In genomic region chr7:62851471-62851870, GRCm38 (mm10) we compare ENCODE assay signal across 46 mouse cellular contexts. TPM values are rescaled to one million over a fixed set of nuclear protein-coding genes. Genes with fewer than 3 reads are reported as not detected.
"Had no signal": no experiment of that assay in that cellular context is flagged by ENCODE, and none has a peak within 500 bp of the region (broad histone marks: within the 10 kb centered on the region; RNA-seq: fewer than 3 reads in every experiment).

No protein-coding gene starts in this region.

- H3K36me3 ChIP-seq: limb, embryonic 10.5 days; limb, embryonic 12.5 days; limb, embryonic 13.5 days; limb, embryonic 15.5 days; liver, embryonic 12.5 days; liver, embryonic 13.5 days; liver, embryonic 15.5 days; lung, embryonic 15.5 days; midbrain, embryonic 12.5 days; midbrain, embryonic 13.5 days; midbrain, embryonic 15.5 days; neural tube, embryonic 12.5 days; neural tube, embryonic 13.5 days had no signal

- DNase-seq: left cerebral cortex, postnatal 4 days; liver; liver, embryonic 13.5 days; liver, postnatal 0 days; lung, adult 18-20 months; lung, adult 2 months; lung, embryonic 14.5 days; lung, postnatal 10 days; lung, postnatal 14 days; lung, postnatal 36 days; lung, postnatal 4 days; midbrain, embryonic 14.5 days had no signal

- H3K4me3 ChIP-seq: limb, embryonic 10.5 days; limb, embryonic 12.5 days; limb, embryonic 13.5 days; limb, embryonic 15.5 days; liver, embryonic 12.5 days; liver, embryonic 13.5 days; liver, embryonic 15.5 days; lung, embryonic 15.5 days; megakaryocyte, embryonic 14.5 days; midbrain, embryonic 12.5 days; midbrain, embryonic 13.5 days; midbrain, embryonic 15.5 days; myocyte; neural tube, embryonic 12.5 days; neural tube, embryonic 13.5 days had no signal

- H3K4me1 ChIP-seq: limb, embryonic 10.5 days; limb, embryonic 12.5 days; limb, embryonic 13.5 days; limb, embryonic 15.5 days; liver, embryonic 12.5 days; liver, embryonic 13.5 days; liver, embryonic 15.5 days; lung, embryonic 15.5 days; megakaryocyte, embryonic 14.5 days; midbrain, embryonic 12.5 days; midbrain, embryonic 13.5 days; midbrain, embryonic 15.5 days; neural tube, embryonic 12.5 days; neural tube, embryonic 13.5 days had no signal

- H3K9ac ChIP-seq: limb, embryonic 12.5 days; limb, embryonic 13.5 days; limb, embryonic 15.5 days; liver, embryonic 12.5 days; liver, embryonic 13.5 days; liver, embryonic 14.5 days; liver, embryonic 15.5 days; liver, postnatal 0 days; lung, embryonic 14.5 days; lung, embryonic 15.5 days; midbrain, embryonic 12.5 days; midbrain, embryonic 13.5 days; midbrain, embryonic 15.5 days; neural tube, embryonic 12.5 days; neural tube, embryonic 13.5 days had no signal

- H3K27me3 ChIP-seq: limb, embryonic 12.5 days; limb, embryonic 13.5 days; limb, embryonic 15.5 days; liver, embryonic 12.5 days; liver, embryonic 13.5 days; liver, embryonic 15.5 days; lung, embryonic 15.5 days; megakaryocyte, embryonic 14.5 days; midbrain, embryonic 12.5 days; midbrain, embryonic 13.5 days; midbrain, embryonic 15.5 days; neural tube, embryonic 12.5 days; neural tube, embryonic 13.5 days had no signal

- H3K9me3 ChIP-seq: limb, embryonic 10.5 days; limb, embryonic 13.5 days; limb, embryonic 15.5 days; liver, embryonic 12.5 days; liver, embryonic 13.5 days; lung, embryonic 15.5 days; midbrain, embryonic 15.5 days; neural tube, embryonic 12.5 days had no signal

- H3K27ac ChIP-seq: limb, embryonic 10.5 days; limb, embryonic 12.5 days; limb, embryonic 13.5 days; limb, embryonic 15.5 days; liver, embryonic 12.5 days; liver, embryonic 13.5 days; liver, embryonic 14.5 days; liver, embryonic 15.5 days; lung, embryonic 15.5 days; macrophage; midbrain, embryonic 12.5 days; midbrain, embryonic 13.5 days; midbrain, embryonic 15.5 days; neural tube, embryonic 12.5 days; neural tube, embryonic 13.5 days had no signal

RNA-seq across cellular contexts. Expression of gene A26c2, which starts 28.0 kb away (rescaled TPM):
- total RNA-seq: left cerebral cortex, postnatal 14 days; left cerebral cortex, postnatal 25 days; left cerebral cortex, postnatal 36 days; left cerebral cortex, postnatal 4 days; liver, adult 2 months; megakaryocyte progenitor cell, adult 5-6 weeks; megakaryocyte, adult 5-6 weeks; megakaryocyte-erythroid progenitor cell, adult 5-6 weeks; midbrain, postnatal 0 days; monocyte, adult 5-6 weeks had no signal
- polyA plus RNA-seq: limb, embryonic 10.5 days; limb, embryonic 11.5 days; limb, embryonic 12.5 days; limb, embryonic 13.5 days; limb, embryonic 14.5 days; limb, embryonic 15.5 days; liver, adult 2 months; liver, embryonic 11.5 days; liver, embryonic 12.5 days; liver, embryonic 13.5 days; liver, embryonic 14.5 days; liver, embryonic 15.5 days; liver, embryonic 16.5 days; liver, postnatal 0 days; lung, adult 2 months; lung, embryonic 14.5 days; lung, embryonic 15.5 days; lung, embryonic 16.5 days; lung, postnatal 0 days; macrophage; midbrain, embryonic 11.5 days; midbrain, embryonic 12.5 days; midbrain, embryonic 13.5 days; midbrain, embryonic 14.5 days; midbrain, embryonic 15.5 days; midbrain, embryonic 16.5 days; midbrain, postnatal 0 days; myocyte; neural tube, embryonic 11.5 days; neural tube, embryonic 12.5 days; neural tube, embryonic 13.5 days had no signal
